Mouse (Mus musculus) splenic B cell, adult 2 months (primary cell): ENCODE results near the gene Uchl1.

Experiments
- DNase-seq: peaks from one replicate; pipeline ENCODE4 v3.0.0-alpha.2; 2011; ENCODE audit warnings: low read depth, low spot score
- H3K27me3 ChIP-seq: 2 replicates; pipeline ENCODE4 v1.6.1; 2012; ENCODE audit warnings: mild to moderate bottlenecking, low read length, moderate library complexity, mixed read lengths; ENCODE audit not compliant: control insufficient read depth, poor library complexity, insufficient read depth, severe bottlenecking
- H3K36me3 ChIP-seq: 2 replicates; pipeline ENCODE4 v1.6.1; 2012; ENCODE audit warnings: mild to moderate bottlenecking, low read length, moderate library complexity, mixed read lengths; ENCODE audit not compliant: control insufficient read depth, poor library complexity, insufficient read depth, severe bottlenecking

The Uchl1 gene

DNA sequence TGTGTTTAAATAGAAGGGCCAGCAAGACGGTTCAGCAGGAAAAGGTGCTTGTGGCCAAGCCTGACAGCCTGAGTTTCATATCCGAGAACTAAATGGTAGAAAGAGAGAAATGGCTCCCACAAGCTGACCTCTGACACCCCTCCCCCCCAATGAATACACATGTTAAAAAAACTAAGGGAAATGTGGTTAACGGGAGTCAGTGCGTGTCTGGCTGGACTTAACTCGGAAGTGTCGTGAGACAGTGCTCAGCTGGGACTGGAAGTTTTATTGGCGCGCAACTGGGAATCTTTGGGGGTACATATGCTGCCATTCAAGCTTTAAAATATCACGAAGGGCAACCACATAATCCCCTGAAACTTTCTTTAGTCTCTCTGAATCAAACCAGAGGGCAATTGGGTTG lies 46.7 kb downstream of the Uchl1 start:
- Histone ChIP-seq H3K27me3 (no peaks in the 10 kb centered on the region), H3K36me3 (no peaks in the 10 kb centered on the region)
- no peak for DNase-seq

DNA sequence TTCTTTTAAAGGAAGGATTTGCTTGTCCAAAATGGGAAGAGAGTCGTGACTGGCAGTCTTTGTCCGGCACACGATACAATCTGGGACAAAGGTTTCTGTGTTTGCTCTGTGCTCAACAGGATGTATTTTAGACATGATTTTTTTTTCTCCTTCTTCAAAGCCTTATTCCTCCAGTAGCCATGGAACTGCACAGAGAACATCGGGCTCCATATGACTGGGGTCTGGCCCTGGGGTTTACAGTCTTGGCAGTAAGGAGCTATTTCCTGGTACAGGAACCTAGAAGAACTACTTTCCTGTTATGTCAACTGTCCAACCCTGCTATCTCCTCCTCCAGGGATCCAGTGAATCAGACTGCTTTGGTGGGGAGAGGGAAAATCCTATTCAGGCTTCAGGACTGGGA lies 47.1 kb downstream of the Uchl1 start:
- H3K36me3 ChIP-seq: no peaks in the 10 kb centered on the region
- no peaks in the 10 kb centered on the region for H3K27me3 ChIP-seq
- no peak for DNase-seq

DNA sequence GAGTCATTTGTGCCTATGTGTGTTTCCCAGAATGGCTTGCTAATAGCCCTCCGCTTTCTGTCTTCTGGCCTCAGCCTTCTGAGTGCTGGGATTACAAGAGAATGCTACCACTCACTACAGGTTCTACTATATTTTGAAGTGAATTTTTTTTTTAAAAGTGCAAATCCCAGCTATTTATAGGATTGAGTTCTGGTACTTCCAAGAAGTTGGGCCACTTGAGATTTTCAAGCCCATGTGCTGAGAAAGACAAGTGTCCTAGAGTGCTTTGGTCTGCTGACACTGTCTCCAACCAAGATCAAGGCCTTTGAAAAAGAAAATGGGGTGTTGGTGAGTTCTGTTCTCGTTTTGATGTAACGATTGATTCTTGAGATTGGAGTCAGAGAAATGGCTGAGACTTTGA lies 47.7 kb downstream of the Uchl1 start:
- no peaks in the 10 kb centered on the region for H3K36me3 ChIP-seq
- DNase-seq: no peak

DNA sequence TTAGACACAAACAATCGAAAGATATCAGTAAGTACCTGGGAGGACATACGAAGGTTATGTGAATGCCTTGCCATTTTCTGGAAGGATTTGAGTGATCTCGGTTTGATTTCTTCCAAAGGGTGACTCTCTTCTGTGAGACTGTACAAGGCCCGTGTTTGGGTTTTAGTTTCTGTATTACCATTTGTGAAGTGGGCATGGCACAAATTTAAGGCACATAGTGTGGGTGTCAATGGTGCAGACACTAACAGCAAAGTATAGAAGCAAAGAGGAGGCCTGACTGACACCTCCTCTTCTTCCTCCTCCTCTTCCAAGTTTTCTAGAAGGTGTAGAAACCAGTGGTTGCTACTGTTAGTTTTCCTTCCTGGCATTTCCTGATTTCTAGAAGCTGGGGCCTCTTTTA lies 53.4 kb downstream of the Uchl1 start:
- no peaks in the 10 kb centered on the region for H3K36me3 ChIP-seq
- DNase-seq: no peak
- H3K27me3 ChIP-seq: no peaks in the 10 kb centered on the region

More for the DNA sequence above, 47.7 kb downstream of the Uchl1 start:
- H3K27me3 ChIP-seq: no peaks in the 10 kb centered on the region

DNA sequence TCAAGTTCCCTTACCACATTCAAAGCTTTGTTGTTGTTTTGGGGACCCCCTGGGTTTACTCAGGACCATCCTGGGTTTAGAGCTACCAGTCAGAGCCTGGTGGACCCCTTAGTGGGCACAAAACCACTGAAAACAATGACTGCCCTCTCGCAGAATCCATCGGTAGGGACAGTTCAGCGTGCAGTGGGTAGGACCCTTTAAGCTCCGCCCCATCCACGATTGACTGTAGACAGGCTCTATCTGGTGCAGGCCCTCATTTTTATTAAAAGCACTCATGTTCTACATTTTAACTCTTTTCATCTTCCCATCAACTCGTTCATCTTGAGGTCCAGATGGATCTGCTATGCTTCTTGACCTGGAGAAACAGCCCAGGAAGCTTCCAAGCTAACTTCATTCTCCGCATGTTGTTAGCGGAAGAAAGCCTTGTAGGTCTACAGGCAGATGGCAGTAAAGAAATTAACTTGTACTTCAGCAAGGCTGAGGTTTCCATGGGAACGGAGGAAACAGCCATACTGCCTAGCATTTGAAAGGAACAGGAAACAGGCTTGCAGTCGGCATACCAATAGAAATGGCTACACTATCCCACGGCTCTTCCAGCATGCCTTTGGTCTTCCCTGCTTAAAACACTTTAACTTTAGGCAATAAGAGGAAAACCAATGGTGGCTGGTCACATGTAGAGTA lies 54.9 kb downstream of the Uchl1 start:
- DNase-seq: no peak
- no peaks in the 10 kb centered on the region for H3K36me3 ChIP-seq
- H3K27me3 ChIP-seq: no peaks in the 10 kb centered on the region

DNA sequence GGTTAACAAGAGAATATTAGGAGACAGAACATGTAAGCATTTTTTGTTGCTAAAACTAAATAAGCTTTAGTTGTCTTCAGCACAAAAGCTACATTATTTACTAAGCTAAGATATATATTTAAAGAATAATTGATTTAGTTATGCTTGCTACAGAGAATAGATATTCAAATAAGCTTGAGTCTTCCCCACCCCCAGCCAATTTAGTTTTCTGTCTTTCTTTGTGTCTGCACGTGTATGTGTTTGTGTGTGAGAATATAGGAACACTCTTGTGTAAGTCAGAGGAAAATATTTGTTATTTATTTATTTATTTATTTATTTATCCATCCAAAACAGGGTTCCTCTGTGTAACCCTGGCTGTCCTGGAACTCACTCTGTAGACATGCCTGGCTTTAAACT lies 55.4 kb downstream of the Uchl1 start:
- no peaks in the 10 kb centered on the region for H3K27me3 ChIP-seq
- DNase-seq: no peak
- no peaks in the 10 kb centered on the region for H3K36me3 ChIP-seq

DNA sequence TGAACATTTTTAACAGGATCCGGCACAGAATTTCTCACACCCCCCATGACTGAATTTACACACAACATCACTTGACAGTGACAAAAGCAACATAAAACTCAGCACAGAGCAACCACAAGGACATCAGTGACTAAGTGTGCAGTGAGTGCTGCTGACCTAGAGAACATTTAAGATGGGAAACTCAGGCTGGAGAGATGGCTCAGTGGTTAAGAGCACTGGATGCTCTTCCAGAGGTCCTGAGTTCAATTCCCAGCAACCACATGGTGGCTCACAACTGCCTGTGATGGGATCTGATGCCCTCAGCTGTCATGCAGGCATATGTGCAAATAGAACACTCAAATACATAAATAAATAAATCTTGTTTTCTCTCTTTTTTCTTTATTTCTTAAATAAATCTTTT lies 57.7 kb downstream of the Uchl1 start:
- Histone ChIP-seq H3K36me3 (no peaks in the 10 kb centered on the region), H3K27me3 (no peaks in the 10 kb centered on the region)
- no peak for DNase-seq
